Mouse (Mus musculus): ENCODE results near the gene Syt15. TPM values are rescaled to one million over a fixed set of nuclear protein-coding genes. Genes with fewer than 3 reads are reported as not detected.

Syt15 gene
- polyA plus RNA-seq, 1 experiment from 2014 or later: 1.4 TPM

DNA sequence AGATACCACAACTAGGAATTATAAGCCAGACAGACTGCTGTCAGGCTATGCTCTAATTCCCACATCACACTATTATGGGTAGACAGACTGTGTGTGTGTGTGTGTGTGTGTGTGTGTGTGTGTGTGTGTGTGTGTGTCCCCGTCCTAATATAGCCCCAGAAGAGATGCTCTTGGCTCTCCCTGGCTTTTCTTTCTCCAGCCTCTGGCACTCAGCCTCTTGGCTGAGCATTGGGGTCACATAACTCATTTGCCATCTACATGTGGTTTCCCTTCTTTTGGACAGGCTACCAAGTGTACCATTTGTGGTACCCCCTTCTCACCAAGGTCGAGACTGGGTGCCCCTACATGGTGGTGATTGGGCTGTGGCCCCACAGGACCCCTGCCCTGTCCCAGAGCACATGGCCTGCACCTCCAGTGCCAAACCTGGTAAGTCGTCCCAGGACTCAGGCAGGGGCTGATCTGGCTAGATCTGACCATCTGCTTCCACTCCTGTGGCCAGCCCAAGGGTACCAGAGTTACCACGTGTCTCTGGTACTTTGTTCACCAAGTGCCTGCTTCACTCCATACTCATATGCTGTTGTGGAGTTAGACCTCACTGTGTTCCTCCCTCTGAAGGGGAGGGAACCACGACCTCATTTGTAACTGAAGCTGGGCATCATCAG, 2.2 kb downstream of the Syt15 start:
- ATAC-seq (ENCODE audit: insufficient read depth, low FRiP score): no peak
- Histone ChIP-seq H3K4me3 (replicated peaks; ENCODE audit: low read length) (no peak overlapping the region), H3K36me3 (ENCODE audit: control insufficient read depth, insufficient read depth, low read length) (no peaks in the 10 kb centered on the region), H3K9ac (ENCODE audit: low read length) (no peak overlapping the region), H3K4me2 (ENCODE audit: low read depth, low read length) (no peak overlapping the region), H3K27me3 (ENCODE audit: control insufficient read depth, insufficient read depth, low read length) (peaks cover 20% of the 10 kb centered on the region), H3K9me3 (replicated peaks; ENCODE audit: control insufficient read depth, low read length) (no peaks in the 10 kb centered on the region), H3K4me1 (ENCODE audit: control insufficient read depth, insufficient read depth, low read length) (peaks cover 6% of the 10 kb centered on the region; the same call in 1 of the 2 replicates), H3K27ac (ENCODE audit: low read length) (no peak overlapping the region)
- 66% methylated on average over 5 of the region's 5 CpGs for WGBS

DNA sequence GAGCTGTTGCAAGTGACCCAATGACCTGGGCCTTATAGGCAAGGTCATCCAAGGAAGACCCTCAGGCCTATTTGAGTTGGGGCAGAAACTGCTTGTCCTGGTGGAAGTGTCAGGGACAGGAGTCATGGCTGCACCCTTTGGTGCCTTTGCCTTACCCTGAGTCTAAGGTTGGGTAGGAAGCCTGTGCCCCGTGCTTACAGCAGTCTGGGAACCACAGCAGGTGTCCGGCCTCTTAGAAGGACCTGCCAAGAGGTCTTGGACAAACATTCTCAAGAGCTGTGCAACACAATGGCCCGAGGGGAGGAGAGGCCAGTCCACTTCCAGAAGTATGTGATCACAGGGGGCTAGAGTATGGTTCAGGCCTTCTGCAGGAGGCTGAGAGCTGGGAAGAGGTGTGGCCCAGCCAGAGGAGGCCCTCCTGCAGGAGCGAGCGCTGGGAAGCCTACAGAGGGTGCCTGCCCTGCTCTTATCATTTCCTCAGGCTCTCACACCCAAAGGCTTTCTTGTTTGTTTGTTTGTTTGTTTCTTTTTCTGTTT, 4.0 kb downstream of the Syt15 start:
- no peak overlapping the region for H3K27ac ChIP-seq (ENCODE audit: low read length)
- ATAC-seq (ENCODE audit: insufficient read depth, low FRiP score): peak; percentile 66; the same call in 1 of the 2 replicates
- no peaks in the 10 kb centered on the region for H3K9me3 ChIP-seq (replicated peaks; ENCODE audit: control insufficient read depth, low read length)
- H3K4me2 ChIP-seq (ENCODE audit: low read depth, low read length): no peak overlapping the region
- H3K36me3 ChIP-seq (ENCODE audit: control insufficient read depth, insufficient read depth, low read length): no peaks in the 10 kb centered on the region
- H3K4me3 ChIP-seq (replicated peaks; ENCODE audit: low read length): no peak overlapping the region
- peaks cover 6% of the 10 kb centered on the region; the same call in 1 of the 2 replicates for H3K4me1 ChIP-seq (ENCODE audit: control insufficient read depth, insufficient read depth, low read length)
- peaks cover 20% of the 10 kb centered on the region for H3K27me3 ChIP-seq (ENCODE audit: control insufficient read depth, insufficient read depth, low read length)
- no peak overlapping the region for H3K9ac ChIP-seq (ENCODE audit: low read length)
- WGBS: 57% methylated on average over 5 of the region's 5 CpGs

DNA sequence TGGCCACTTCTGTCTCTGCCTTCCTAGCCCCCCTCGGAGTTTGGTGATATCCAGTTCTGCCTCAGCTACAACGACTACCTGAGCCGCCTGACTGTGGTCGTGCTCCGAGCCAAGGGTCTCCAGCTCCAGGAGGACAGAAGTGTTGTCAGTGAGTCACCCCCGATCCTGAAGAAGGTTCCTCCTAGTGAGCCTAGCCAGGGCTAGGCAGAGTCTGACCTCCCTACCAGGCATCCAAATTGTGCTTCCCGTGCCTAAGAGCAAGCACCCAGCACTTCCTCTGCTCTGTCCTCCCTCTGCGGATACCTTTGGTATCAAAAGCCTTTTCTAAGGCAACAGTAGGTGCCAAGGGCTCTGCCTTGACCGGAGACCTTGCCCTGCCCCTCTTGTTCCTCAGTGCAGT, 6.6 kb downstream of the Syt15 start:
- no peaks in the 10 kb centered on the region for H3K36me3 ChIP-seq (ENCODE audit: control insufficient read depth, insufficient read depth, low read length)
- H3K27me3 ChIP-seq (ENCODE audit: control insufficient read depth, insufficient read depth, low read length): no peaks in the 10 kb centered on the region
- no peak overlapping the region for H3K9ac ChIP-seq (ENCODE audit: low read length)
- no peak overlapping the region for H3K4me2 ChIP-seq (ENCODE audit: low read depth, low read length)
- WGBS: 77% methylated on average over 9 of the region's 9 CpGs
- H3K4me3 ChIP-seq (replicated peaks; ENCODE audit: low read length): no peak overlapping the region
- H3K27ac ChIP-seq (ENCODE audit: low read length): no peak overlapping the region
- ATAC-seq (ENCODE audit: insufficient read depth, low FRiP score): no peak
- no peaks in the 10 kb centered on the region for H3K4me1 ChIP-seq (ENCODE audit: control insufficient read depth, insufficient read depth, low read length)
- H3K9me3 ChIP-seq (replicated peaks; ENCODE audit: control insufficient read depth, low read length): no peaks in the 10 kb centered on the region

- Histone ChIP-seq H3K4me3 (replicated peaks; ENCODE audit: low read length) (no peak overlapping the region), H3K36me3 (ENCODE audit: control insufficient read depth, insufficient read depth, low read length) (no peaks in the 10 kb centered on the region), H3K4me2 (ENCODE audit: low read depth, low read length) (no peak overlapping the region), H3K9me3 (replicated peaks; ENCODE audit: control insufficient read depth, low read length) (no peaks in the 10 kb centered on the region), H3K27me3 (ENCODE audit: control insufficient read depth, insufficient read depth, low read length) (no peaks in the 10 kb centered on the region), H3K27ac (ENCODE audit: low read length) (no peak overlapping the region), H3K9ac (ENCODE audit: low read length) (no peak overlapping the region), H3K4me1 (ENCODE audit: control insufficient read depth, insufficient read depth, low read length) (no peaks in the 10 kb centered on the region)
- 80% methylated on average over 4 of the region's 4 CpGs for WGBS
- no peak for ATAC-seq (ENCODE audit: insufficient read depth, low FRiP score)
These were observed 7.2 kb downstream of the Syt15 start for GRCm38 (mm10) chr14:34226566-34226965.

DNA sequence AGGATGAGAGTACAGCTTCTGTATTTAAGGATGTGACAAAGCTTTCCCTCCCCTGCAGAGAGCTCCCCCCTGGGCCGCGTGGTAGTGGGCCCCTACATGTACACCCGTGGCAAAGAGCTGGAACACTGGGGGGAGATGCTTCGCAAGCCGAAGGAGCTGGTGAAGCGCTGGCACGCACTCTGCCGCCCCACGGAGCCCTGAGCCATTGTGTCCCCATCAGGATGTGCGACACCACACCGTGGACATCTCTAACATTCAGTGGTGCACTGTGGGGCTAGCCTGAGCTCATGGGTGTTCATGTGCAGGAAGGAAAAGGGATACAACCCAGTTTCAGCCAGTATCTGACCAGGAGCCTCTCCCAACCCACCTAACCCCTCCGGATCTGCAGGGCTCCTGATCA, 8.6 kb downstream of the Syt15 start:
- Histone ChIP-seq H3K27ac (ENCODE audit: low read length) (no peak overlapping the region), H3K4me2 (ENCODE audit: low read depth, low read length) (no peak overlapping the region), H3K4me3 (replicated peaks; ENCODE audit: low read length) (no peak overlapping the region), H3K27me3 (ENCODE audit: control insufficient read depth, insufficient read depth, low read length) (no peaks in the 10 kb centered on the region), H3K36me3 (ENCODE audit: control insufficient read depth, insufficient read depth, low read length) (no peaks in the 10 kb centered on the region), H3K9ac (ENCODE audit: low read length) (no peak overlapping the region), H3K4me1 (ENCODE audit: control insufficient read depth, insufficient read depth, low read length) (no peaks in the 10 kb centered on the region), H3K9me3 (replicated peaks; ENCODE audit: control insufficient read depth, low read length) (no peaks in the 10 kb centered on the region)
- ATAC-seq (ENCODE audit: insufficient read depth, low FRiP score): no peak
- 84% methylated on average over 12 of the region's 12 CpGs for WGBS

DNA sequence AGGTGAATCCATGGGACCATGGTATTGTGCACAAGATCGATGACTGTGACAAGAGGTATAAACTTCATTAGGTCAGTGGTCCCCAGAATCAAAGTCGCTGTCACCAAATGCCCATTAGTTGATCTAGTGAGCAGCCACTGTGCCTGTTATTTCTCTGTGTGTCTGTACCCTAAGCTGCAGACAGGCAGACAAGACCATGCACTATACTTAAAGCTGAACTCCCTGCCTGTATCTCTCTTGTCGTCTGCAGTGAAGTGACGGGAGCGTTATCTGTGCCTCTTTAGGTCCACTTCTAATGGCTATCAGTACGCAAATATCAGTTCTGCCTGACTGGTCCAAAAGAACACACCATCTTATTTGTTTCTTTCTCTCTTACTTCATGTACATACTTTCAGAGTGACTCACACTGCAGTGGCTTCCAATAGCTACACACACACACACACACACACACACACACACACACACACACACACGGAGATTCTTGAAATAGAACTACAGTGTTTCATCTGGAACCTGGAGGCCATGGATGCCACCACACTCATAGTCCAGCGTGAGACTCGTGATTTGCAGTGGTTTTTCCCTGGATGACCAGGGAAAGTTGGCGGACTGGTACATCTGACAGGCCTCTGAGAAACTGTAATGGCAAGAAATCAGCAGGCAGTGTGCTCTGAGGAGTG, 9.6 kb downstream of the Syt15 start:
- ATAC-seq (ENCODE audit: insufficient read depth, low FRiP score): no peak
- 73% methylated on average over 10 of the region's 10 CpGs for WGBS
- H3K9ac ChIP-seq (ENCODE audit: low read length): no peak overlapping the region
- no peak overlapping the region for H3K4me3 ChIP-seq (replicated peaks; ENCODE audit: low read length)
- no peaks in the 10 kb centered on the region for H3K27me3 ChIP-seq (ENCODE audit: control insufficient read depth, insufficient read depth, low read length)
- H3K4me2 ChIP-seq (ENCODE audit: low read depth, low read length): no peak overlapping the region
- H3K4me1 ChIP-seq (ENCODE audit: control insufficient read depth, insufficient read depth, low read length): no peaks in the 10 kb centered on the region
- no peaks in the 10 kb centered on the region for H3K9me3 ChIP-seq (replicated peaks; ENCODE audit: control insufficient read depth, low read length)
- no peak overlapping the region for H3K27ac ChIP-seq (ENCODE audit: low read length)
- H3K36me3 ChIP-seq (ENCODE audit: control insufficient read depth, insufficient read depth, low read length): no peaks in the 10 kb centered on the region

DNA sequence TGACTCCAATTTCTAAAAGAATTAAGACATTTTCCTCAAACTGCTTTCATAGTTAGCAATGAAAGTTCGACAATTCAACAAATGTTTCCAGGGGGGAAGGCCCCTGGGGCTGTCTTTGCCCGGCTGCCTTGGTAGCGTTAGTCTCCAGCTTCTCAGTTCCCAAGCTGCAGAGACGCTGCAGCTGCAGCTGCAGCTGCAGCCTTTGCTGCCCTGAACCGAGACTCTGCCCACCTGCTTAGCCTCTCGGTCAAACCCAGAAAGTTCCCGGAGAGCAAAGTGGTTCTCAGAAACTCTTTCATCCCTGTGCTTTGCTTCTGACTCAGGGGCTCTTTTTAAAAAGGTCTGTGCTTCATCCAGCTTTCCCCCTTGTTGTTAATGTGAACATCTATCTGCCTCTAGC, 12.9 kb downstream of the Syt15 start:
- 62% methylated on average over 7 of the region's 7 CpGs for WGBS
- Histone ChIP-seq H3K27me3 (ENCODE audit: control insufficient read depth, insufficient read depth, low read length) (no peaks in the 10 kb centered on the region), H3K4me1 (ENCODE audit: control insufficient read depth, insufficient read depth, low read length) (no peaks in the 10 kb centered on the region), H3K4me2 (ENCODE audit: low read depth, low read length) (no peak overlapping the region), H3K9ac (ENCODE audit: low read length) (no peak overlapping the region), H3K36me3 (ENCODE audit: control insufficient read depth, insufficient read depth, low read length) (no peaks in the 10 kb centered on the region), H3K27ac (ENCODE audit: low read length) (no peak overlapping the region), H3K4me3 (replicated peaks; ENCODE audit: low read length) (no peak overlapping the region), H3K9me3 (replicated peaks; ENCODE audit: control insufficient read depth, low read length) (no peaks in the 10 kb centered on the region)
- no peak for ATAC-seq (ENCODE audit: insufficient read depth, low FRiP score)

- Histone ChIP-seq H3K4me2 (ENCODE audit: low read depth, low read length) (no peak overlapping the region), H3K36me3 (ENCODE audit: control insufficient read depth, insufficient read depth, low read length) (no peaks in the 10 kb centered on the region), H3K27me3 (ENCODE audit: control insufficient read depth, insufficient read depth, low read length) (no peaks in the 10 kb centered on the region), H3K4me1 (ENCODE audit: control insufficient read depth, insufficient read depth, low read length) (no peaks in the 10 kb centered on the region), H3K4me3 (replicated peaks; ENCODE audit: low read length) (no peak overlapping the region), H3K27ac (ENCODE audit: low read length) (no peak overlapping the region), H3K9me3 (replicated peaks; ENCODE audit: control insufficient read depth, low read length) (no peaks in the 10 kb centered on the region), H3K9ac (ENCODE audit: low read length) (no peak overlapping the region)
- ATAC-seq (ENCODE audit: insufficient read depth, low FRiP score): no peak
- 79% methylated on average over 9 of the region's 9 CpGs for WGBS
These were observed 13.7 kb downstream of the Syt15 start for GRCm38 (mm10) chr14:34232866-34233680.

- Histone ChIP-seq H3K9me3 (replicated peaks; ENCODE audit: control insufficient read depth, low read length) (no peaks in the 10 kb centered on the region), H3K4me1 (ENCODE audit: control insufficient read depth, insufficient read depth, low read length) (no peaks in the 10 kb centered on the region), H3K27me3 (ENCODE audit: control insufficient read depth, insufficient read depth, low read length) (no peaks in the 10 kb centered on the region), H3K4me3 (replicated peaks; ENCODE audit: low read length) (no peak overlapping the region), H3K27ac (ENCODE audit: low read length) (no peak overlapping the region), H3K36me3 (ENCODE audit: control insufficient read depth, insufficient read depth, low read length) (no peaks in the 10 kb centered on the region), H3K9ac (ENCODE audit: low read length) (no peak overlapping the region), H3K4me2 (ENCODE audit: low read depth, low read length) (no peak overlapping the region)
- ATAC-seq (ENCODE audit: insufficient read depth, low FRiP score): no peak
- 79% methylated on average over 4 of the region's 4 CpGs for WGBS
These were observed 14.5 kb downstream of the Syt15 start for GRCm38 (mm10) chr14:34233846-34234245.
